Mouse (Mus musculus): ENCODE results near the gene Ggcx. TPM values are rescaled to one million over a fixed set of nuclear protein-coding genes. Genes with fewer than 3 reads are reported as not detected.

The Ggcx gene
- total RNA-seq, 2 experiments from 2014 or later = 20.3 to 20.5 TPM

DNA sequence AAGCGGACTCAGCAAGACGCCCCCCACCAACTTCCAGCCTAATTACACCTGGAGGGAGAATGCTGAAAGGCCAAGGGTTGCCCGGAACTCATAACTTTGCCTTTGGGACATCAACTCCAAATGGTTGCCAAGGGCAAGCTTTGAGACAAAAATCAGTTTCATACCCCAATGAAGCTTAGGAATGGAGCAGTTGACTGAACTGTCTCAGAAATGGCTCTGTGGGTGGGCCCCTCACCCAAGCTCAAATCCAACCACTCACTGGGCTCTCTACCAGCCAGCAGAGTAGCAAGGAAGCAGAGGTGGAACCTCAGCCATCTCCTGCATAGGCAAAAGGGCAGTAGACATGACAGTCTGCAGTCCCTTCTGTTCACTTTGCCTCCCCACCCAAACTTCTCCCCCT lies 26.3 kb upstream of the Ggcx start:
- no peak for DNase-seq (ENCODE audit: low spot score in 2 of 2)

GRCm38 (mm10) chr6:72388266-72388665 lies 25.8 kb upstream of the Ggcx start:
- DNase-seq (ENCODE audit: low spot score in 2 of 2) = no peak

DNA sequence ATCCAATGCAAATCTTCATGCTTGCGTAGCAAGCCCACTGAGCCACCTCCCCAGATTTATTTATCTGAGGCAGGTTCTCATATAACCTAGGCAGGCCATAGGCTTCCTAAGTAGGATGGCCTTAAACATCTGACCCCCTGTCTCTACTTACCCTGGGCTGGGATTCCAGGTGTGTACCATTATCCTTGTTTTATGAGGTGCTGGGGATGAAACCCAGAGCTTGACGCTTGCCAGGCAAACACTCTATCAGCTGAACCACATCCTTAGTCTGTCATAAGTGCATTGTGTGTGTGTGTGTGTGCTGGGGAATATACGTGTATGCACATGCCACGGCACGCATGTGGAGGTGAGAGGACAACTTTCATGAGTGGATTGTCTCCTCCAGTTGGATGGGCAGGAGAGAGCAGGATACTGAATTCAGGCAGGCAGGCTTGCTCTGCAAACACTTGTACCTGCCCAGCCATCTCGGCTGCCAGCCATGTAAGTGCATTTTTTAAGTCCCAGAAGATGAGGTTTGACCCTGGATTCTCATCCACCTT lies 25.2 kb upstream of the Ggcx start:
- no peak for DNase-seq (ENCODE audit: low spot score in 2 of 2)

GRCm38 (mm10) chr6:72389471-72389940 lies 24.6 kb upstream of the Ggcx start:
- DNase-seq (ENCODE audit: low spot score in 2 of 2) = peak in 1 of 2 experiments; percentile 23

- DNase-seq (ENCODE audit: low spot score in 2 of 2) = peak; percentile 62 to 67
Observed at GRCm38 (mm10) chr6:72389941-72390771, 24.0 kb upstream of the Ggcx start, which contains the start of gene Vamp8. Vamp8 (minus strand) TSS chr6:72390703.

DNA sequence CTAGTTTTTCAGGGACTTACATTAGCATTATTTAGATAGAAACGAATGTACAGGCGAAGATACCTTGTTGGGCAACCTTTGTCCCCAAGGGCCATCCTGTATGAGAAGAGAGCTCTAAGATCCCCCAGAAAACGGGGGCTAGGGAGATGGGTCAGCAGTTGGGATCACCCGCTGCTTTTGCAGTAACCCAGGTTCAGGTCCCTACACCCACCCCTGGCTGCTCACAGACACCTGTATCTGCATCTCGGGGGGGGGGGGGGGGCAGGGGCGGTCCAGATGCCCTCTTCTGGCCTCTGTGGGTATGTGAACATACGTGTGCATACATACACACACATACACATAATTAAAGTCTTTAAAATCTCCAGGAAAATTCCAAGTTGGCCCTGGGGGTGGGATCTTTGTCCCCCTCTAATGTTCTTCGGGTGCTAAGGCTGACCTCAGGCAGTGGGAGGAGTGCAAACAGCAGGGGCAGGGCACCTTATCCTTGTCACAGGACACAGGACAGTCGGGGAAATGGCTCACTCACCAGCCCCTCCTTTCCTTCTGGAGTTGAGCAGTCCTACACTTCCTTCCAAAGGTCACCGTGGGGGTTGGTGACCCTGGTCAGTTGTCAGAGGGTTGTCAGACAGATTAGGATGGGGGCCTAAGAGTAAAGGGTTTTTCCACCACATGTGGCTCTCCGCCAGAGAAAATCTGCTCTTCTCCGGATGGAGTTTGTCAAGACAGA lies 23.1 kb upstream of the Ggcx start:
- DNase-seq (ENCODE audit: low spot score in 2 of 2) = no peak

- DNase-seq (ENCODE audit: low spot score in 2 of 2) = no peak
Observed at GRCm38 (mm10) chr6:72392341-72392740, 21.8 kb upstream of the Ggcx start.

- no peak for DNase-seq (ENCODE audit: low spot score in 2 of 2)
Observed at GRCm38 (mm10) chr6:72396837-72397251, 17.3 kb upstream of the Ggcx start.

- no peak for DNase-seq (ENCODE audit: low spot score in 2 of 2)
Observed at GRCm38 (mm10) chr6:72399967-72400366, 14.1 kb upstream of the Ggcx start.

DNA sequence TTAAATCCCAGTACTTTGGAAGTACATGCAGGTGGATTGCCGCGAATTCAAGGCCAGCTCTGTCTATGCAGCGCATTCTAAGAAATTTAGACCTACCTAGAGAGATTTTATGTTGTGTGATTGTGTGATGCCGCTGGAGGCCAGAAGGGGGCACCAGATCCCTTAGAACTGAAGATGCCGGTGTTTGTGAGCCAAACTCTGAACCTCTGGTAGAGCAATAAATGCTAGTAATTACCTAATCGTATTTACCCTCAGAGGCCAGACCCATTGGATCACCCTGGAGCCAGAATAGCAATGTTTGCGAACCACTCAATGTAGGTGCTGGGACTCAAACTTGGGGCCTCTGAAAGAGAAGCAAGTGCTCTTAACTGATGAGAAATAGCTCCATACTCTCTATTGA lies 12.2 kb upstream of the Ggcx start:
- peak; percentile 76 to 82 for DNase-seq (ENCODE audit: low spot score in 2 of 2)

DNA sequence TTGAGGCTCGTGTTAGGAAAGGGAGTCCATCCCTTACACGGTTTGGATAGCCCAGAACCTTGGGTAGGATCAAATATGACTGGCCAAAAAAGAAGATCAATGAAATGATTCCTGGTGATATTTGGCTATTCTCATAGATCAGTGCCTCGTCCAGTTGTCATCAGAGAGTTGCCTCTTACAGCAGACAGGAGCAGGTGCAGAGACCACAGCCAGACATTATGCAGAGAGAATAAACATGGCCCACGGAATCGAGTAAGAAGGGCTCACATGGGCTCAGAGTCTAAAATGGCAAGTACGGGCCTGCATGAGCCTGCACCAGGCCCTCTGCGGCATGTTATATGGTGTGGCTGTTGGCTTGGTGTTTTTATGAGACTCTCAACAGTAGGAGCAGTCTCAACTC lies 8.8 kb upstream of the Ggcx start:
- DNase-seq (ENCODE audit: low spot score in 2 of 2) = no peak

GRCm38 (mm10) chr6:72407119-72407518 lies 7.0 kb upstream of the Ggcx start:
- DNase-seq (ENCODE audit: low spot score in 2 of 2) = peak; percentile 82 to 83

DNA sequence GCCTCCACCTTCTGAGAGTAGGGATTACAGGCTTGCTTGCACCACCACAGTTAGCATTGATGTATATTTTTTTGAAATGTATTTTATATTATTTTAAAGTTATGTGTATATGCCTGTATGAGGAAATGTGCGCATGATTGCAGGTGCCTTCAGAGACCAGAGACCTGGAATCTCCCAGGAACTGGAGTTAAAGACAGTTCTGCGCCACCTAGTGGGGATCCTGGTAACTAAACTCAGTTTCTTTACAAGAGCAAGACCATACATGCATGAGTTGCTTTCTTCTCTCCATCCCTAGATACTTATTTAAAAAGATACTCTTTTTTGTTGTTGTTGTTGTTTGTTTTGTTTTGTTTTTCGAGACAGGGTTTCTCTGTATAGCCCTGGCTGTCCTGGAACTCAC lies 4.5 kb upstream of the Ggcx start:
- DNase-seq (ENCODE audit: low spot score in 2 of 2) = peak; percentile 64 to 73

DNA sequence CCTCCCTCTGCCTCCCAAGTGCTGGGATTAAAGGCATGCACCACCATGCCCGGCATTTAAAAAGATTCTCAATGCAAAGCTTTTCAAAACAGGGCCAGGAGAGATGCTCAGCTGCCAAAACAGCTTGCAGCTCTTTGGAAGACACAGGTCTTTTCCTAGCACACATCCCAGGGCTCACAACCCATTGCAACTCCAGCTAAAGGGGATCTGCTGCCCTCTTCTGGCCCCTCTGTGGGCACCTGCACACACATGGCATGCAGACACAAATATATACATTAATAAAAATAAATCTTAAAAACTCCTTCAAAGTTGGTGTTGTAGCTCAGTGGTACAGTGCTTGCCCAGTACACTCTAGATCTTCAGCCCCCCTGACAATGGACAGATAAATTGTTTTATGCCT lies 4.1 kb upstream of the Ggcx start:
- DNase-seq (ENCODE audit: low spot score in 2 of 2) = no peak

DNA sequence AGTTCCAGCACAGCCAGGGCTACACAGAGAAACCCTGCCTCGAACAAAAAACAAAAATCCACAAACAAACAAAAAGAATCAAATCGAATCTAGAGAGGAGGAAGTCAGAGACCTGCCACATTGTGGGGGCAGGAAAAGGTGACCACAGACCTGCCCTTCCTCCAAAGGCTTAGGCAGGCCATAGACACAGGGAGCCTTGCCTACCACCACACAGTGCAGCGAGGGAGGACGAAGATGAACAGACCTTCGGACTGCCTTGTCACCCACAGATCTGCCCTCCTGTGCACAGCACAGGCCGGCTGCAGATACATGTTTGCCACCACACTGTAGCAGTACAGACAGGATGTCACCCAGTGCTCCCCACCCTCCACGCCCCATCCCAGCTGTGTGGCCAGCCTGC lies 3.6 kb upstream of the Ggcx start:
- DNase-seq (ENCODE audit: low spot score in 2 of 2) = no peak

DNA sequence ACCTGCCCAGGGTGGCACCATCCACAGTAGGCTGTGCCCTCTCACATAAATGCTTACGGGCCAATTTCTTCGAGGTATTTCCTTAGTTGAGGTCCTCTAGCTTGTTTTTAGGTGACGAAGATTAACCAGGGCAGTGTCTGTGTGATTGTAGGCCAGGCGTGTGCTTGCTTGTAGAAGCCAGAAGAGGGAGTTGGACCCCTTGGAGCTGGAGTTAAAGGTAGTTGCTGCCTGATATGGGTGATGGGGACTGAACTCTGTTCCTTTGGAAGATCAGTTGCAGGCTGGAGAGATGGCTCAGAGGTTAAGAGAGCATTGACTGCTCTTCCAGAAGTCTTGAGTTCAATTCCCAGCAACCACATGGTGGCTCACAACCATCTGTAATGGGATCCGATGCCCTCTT lies 1.1 kb downstream of the Ggcx start:
- no peak for DNase-seq (ENCODE audit: low spot score in 2 of 2)

- no peak for DNase-seq (ENCODE audit: low spot score in 2 of 2)
Observed at GRCm38 (mm10) chr6:72415964-72416772, 2.1 kb downstream of the Ggcx start.

DNA sequence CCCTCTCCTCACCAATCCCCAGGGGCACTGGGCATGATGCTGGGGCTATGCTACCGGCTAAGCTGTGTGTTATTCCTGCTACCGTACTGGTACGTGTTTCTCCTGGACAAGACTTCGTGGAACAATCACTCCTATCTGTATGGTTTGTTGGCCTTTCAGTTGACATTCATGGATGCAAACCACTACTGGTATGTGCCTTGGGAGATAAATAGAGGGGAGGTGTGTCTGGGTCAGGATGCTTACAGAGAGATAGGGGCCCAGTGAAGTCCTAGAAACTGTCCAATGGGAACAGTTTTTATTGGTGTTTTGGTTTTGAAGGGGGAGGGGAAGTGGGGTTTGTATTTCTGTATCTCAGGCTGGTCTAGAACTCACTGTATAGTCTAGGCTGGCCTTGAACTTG lies 4.2 kb downstream of the Ggcx start:
- DNase-seq (ENCODE audit: low spot score in 2 of 2) = no peak

GRCm38 (mm10) chr6:72419806-72420205 lies 5.7 kb downstream of the Ggcx start:
- no peak for DNase-seq (ENCODE audit: low spot score in 2 of 2)

GRCm38 (mm10) chr6:72420901-72421300 lies 6.8 kb downstream of the Ggcx start:
- no peak for DNase-seq (ENCODE audit: low spot score in 2 of 2)

GRCm38 (mm10) chr6:72425646-72426045 lies 11.5 kb downstream of the Ggcx start:
- DNase-seq (ENCODE audit: low spot score in 2 of 2) = no peak

Measured in layer of hippocampus, postnatal 10 days (tissue).